Mouse (Mus musculus) hindlimb bud, embryonic 11.5 days (tissue): ENCODE results near the gene Pacsin2.

Experiments
- DNase-seq: peaks from one replicate; pipeline ENCODE4 v3.0.0-alpha.2; 2012; ENCODE audit warnings: low read depth, low spot score; ENCODE audit errors: extremely low spot score

Pacsin2 gene

GRCm38 (mm10) chr15:83453879-83454278 lies 10.5 kb downstream of the Pacsin2 start:
- DNase-seq: no peak

GRCm38 (mm10) chr15:83452219-83452760 lies 12.1 kb downstream of the Pacsin2 start:
- DNase-seq: no peak

- DNase-seq: no peak
These were observed 12.7 kb downstream of the Pacsin2 start for GRCm38 (mm10) chr15:83451621-83452210.

GRCm38 (mm10) chr15:83450007-83450406 lies 14.4 kb downstream of the Pacsin2 start:
- DNase-seq: no peak

- DNase-seq: no peak
These were observed 15.8 kb downstream of the Pacsin2 start for GRCm38 (mm10) chr15:83448646-83449045.

GRCm38 (mm10) chr15:83447791-83448544 lies 16.4 kb downstream of the Pacsin2 start:
- DNase-seq: no peak

GRCm38 (mm10) chr15:83445908-83446307 lies 18.5 kb downstream of the Pacsin2 start:
- no peak for DNase-seq

GRCm38 (mm10) chr15:83445383-83445782 lies 19.0 kb downstream of the Pacsin2 start:
- DNase-seq: no peak

GRCm38 (mm10) chr15:83444425-83444824 lies 20.0 kb downstream of the Pacsin2 start:
- DNase-seq: no peak

- DNase-seq: no peak
These were observed 21.8 kb downstream of the Pacsin2 start for GRCm38 (mm10) chr15:83442495-83443037.

GRCm38 (mm10) chr15:83440726-83441125 lies 23.7 kb downstream of the Pacsin2 start:
- DNase-seq: no peak

- DNase-seq: no peak
These were observed 27.9 kb downstream of the Pacsin2 start for GRCm38 (mm10) chr15:83436541-83436940.

- DNase-seq: no peak
These were observed 28.9 kb downstream of the Pacsin2 start for GRCm38 (mm10) chr15:83435324-83436090.

- DNase-seq: no peak
These were observed 29.7 kb downstream of the Pacsin2 start for GRCm38 (mm10) chr15:83434692-83435091.

GRCm38 (mm10) chr15:83433344-83433743 lies 31.1 kb downstream of the Pacsin2 start:
- DNase-seq: no peak

GRCm38 (mm10) chr15:83432231-83433031 lies 32.0 kb downstream of the Pacsin2 start:
- no peak for DNase-seq

GRCm38 (mm10) chr15:83430986-83431763 lies 33.2 kb downstream of the Pacsin2 start:
- DNase-seq: no peak

- no peak for DNase-seq
These were observed 34.0 kb downstream of the Pacsin2 start for GRCm38 (mm10) chr15:83430419-83430818.

GRCm38 (mm10) chr15:83428586-83428985 lies 35.8 kb downstream of the Pacsin2 start:
- no peak for DNase-seq
